Mouse (Mus musculus) thymus, postnatal 4 days (tissue): ENCODE data around the gene Cpxm1.

ENCODE experiments used
- DNase-seq: peaks from one replicate; pipeline ENCODE4 v3.0.0; 2021

Cpxm1 gene

GRCm38 (mm10) chr2:130397186-130397985 is at the start of gene Cpxm1:
TSS of gene Cpxm1 (minus strand) at chr2:130397574.
- DNase-seq = peak; percentile 61

- no peak for DNase-seq
Observed at GRCm38 (mm10) chr2:130442162-130442561, 44.8 kb upstream of the Cpxm1 start.

- DNase-seq = no peak
Observed at GRCm38 (mm10) chr2:130439840-130440480, 42.6 kb upstream of the Cpxm1 start.

- DNase-seq = no peak
Observed at GRCm38 (mm10) chr2:130438861-130439260, 41.5 kb upstream of the Cpxm1 start.

- DNase-seq = no peak
Observed at GRCm38 (mm10) chr2:130436769-130437168, 39.4 kb upstream of the Cpxm1 start.

- DNase-seq = peak; percentile 62
Observed at GRCm38 (mm10) chr2:130433152-130433551, 35.8 kb upstream of the Cpxm1 start.

GRCm38 (mm10) chr2:130432157-130432556 is 34.8 kb upstream of the Cpxm1 start:
- DNase-seq = no peak

GRCm38 (mm10) chr2:130430484-130430883 is 33.1 kb upstream of the Cpxm1 start:
- DNase-seq = no peak

- no peak for DNase-seq
Observed at GRCm38 (mm10) chr2:130429851-130430250, 32.5 kb upstream of the Cpxm1 start.

GRCm38 (mm10) chr2:130425112-130425511 is 27.7 kb upstream of the Cpxm1 start:
- no peak for DNase-seq

- DNase-seq = peak; percentile 94
Observed at GRCm38 (mm10) chr2:130424126-130424853, 26.9 kb upstream of the Cpxm1 start, which contains the start of the genes Vps16 and Pced1a. TSS of gene Vps16 (plus strand) at chr2:130424339. TSS of gene Pced1a (minus strand) at chr2:130424701.

- DNase-seq = peak; percentile 90
Observed at GRCm38 (mm10) chr2:130423397-130424125, 26.2 kb upstream of the Cpxm1 start.

GRCm38 (mm10) chr2:130421781-130422620 is 24.6 kb upstream of the Cpxm1 start:
- peak; percentile 20 for DNase-seq

GRCm38 (mm10) chr2:130414094-130414856 is 16.9 kb upstream of the Cpxm1 start:
- peak; percentile 45 for DNase-seq

GRCm38 (mm10) chr2:130412775-130413174 is 15.4 kb upstream of the Cpxm1 start:
- DNase-seq = no peak

- peak; percentile 91 for DNase-seq
Observed at GRCm38 (mm10) chr2:130411558-130412495, 14.5 kb upstream of the Cpxm1 start.

- DNase-seq = no peak
Observed at GRCm38 (mm10) chr2:130408194-130408593, 10.8 kb upstream of the Cpxm1 start.

- DNase-seq = no peak
Observed at GRCm38 (mm10) chr2:130406178-130406577, 8.8 kb upstream of the Cpxm1 start, which contains the start of gene Tmem239. TSS of gene Tmem239 (plus strand) at chr2:130406478.

GRCm38 (mm10) chr2:130404939-130405338 is 7.6 kb upstream of the Cpxm1 start, which contains the start of the genes Gm28372 and 1700020A23Rik:
TSS of gene Gm28372 (plus strand) at chr2:130405239.
TSS of gene 1700020A23Rik (plus strand) at chr2:130405259.
- DNase-seq = no peak
